Mouse (Mus musculus) erythroid progenitor cell, adult 5-6 weeks (primary cell): ENCODE measurements around the gene Krtap6-5. TPM values are rescaled to one million over a fixed set of nuclear protein-coding genes. Genes with fewer than 3 reads are reported as not detected.
"Not testable (repeated sequence)": the region's sequence is repeated elsewhere in the genome, so short reads cannot be mapped to it uniquely, and the experiment has no call there.

ENCODE experiments used
- ATAC-seq: replicated peaks from 2 replicates; pipeline ENCODE4 v1.8.0; 2016; ENCODE audit warnings: moderate number of reproducible peaks, mild to moderate bottlenecking, moderate TSS enrichment, inconsistent platforms; ENCODE audit not compliant: poor library complexity, low FRiP score, severe bottlenecking
- total RNA-seq, 2 experiments: library from RNA; stranded (forward) in 1 of 2; stranded (reverse) in 1 of 2; fragments of 150-400 nt in 1 of 2; fragments of 186-747, 209-891 nt in 1 of 2; gene quantifications; 2 replicates each; pipeline versions ENCODE4 v1.2.3 to v1.2.4; 2015 to 2017; ENCODE audit warnings: low replicate concordance in 2 of 2

The Krtap6-5 gene
- total RNA-seq (2015; ENCODE audit: low replicate concordance) (not detected in 2 replicates), total RNA-seq (2017; ENCODE audit: low replicate concordance) (not detected in 2 replicates)

DNA sequence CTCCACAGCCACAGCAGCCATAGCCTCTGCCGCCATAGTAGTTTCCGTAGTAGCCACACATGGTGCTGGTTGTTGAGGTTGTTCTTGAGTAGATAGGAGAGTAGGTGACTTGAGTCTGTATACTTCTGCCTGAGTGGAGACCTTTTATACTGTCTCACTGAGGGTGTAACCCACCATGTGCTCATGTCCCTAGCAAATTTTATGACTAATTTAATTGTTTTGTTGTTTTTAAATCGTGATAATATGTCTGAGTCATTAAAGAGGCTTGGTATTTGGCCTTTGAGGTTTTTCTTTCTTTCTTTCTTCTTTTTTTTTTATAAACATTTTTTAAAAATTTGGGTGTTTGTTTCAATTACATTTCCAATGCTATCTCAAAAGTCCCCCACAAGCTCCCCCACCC, at the start of gene Krtap6-5:
TSS of gene Krtap6-5 (minus strand) at position 101 of the 400 bp plus-strand sequence.
- no peak for ATAC-seq

DNA sequence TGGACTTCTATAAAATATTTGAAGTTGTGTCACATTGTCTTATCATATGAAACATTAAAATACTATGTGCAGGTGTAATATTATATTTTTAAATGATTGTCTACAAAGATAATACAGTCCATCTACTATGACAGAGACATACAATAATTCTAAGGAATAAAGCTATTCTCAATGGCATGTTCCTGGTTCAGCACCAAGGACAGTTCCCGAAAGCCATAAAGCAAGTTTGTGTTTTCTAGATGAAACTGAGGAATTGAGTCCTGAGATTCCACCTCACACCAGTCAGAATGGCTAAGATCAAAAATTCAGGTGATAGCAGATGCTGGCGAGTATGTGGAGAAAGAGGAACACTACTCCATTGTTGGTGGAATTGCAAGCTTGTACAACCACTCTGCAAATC, 23.4 kb upstream of the Krtap6-5 start:
- ATAC-seq = not testable (repeated sequence)

DNA sequence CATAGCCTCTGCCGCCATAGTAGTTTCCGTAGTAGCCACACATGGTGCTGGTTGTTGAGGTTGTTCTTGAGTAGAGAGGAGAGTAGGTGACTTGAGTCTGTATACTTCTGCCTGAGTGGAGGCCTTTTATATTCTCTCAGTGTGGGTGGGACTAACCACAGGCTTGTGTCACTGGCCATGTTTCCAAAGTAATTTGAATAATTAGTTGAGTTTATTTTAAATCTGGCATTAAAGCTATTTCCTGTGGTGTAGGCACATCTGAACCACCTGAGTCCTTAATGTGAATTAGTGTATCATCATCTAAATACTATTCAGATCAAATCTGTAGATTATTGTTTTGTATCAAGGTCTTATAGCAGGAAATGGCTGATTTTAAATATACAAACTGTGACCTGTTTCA, 16.2 kb upstream of the Krtap6-5 start, which contains the start of gene 1110025L11Rik:
TSS of gene 1110025L11Rik (minus strand) at position 101 of the 400 bp plus-strand sequence.
- not testable (repeated sequence) for ATAC-seq

DNA sequence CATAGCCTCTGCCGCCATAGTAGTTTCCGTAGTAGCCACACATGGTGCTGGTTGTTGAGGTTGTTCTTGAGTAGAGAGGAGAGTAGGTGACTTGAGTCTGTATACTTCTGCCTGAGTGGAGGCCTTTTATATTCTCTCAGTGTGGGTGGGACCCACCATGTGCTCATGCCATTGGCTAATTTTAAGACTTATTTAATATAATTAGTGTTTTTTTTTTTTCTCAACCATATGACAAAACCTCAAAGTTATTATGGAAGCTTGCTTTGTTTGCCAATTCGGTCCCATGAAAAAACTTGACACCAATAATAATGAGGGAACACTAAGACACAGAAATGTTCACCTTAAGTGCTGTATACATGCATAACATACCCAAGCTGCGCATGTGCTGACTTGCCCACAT, 6.3 kb downstream of the Krtap6-5 start, which contains the start of gene Gm10228:
TSS of gene Gm10228 (minus strand) at position 101 of the 400 bp plus-strand sequence.
- ATAC-seq = not testable (repeated sequence)

DNA sequence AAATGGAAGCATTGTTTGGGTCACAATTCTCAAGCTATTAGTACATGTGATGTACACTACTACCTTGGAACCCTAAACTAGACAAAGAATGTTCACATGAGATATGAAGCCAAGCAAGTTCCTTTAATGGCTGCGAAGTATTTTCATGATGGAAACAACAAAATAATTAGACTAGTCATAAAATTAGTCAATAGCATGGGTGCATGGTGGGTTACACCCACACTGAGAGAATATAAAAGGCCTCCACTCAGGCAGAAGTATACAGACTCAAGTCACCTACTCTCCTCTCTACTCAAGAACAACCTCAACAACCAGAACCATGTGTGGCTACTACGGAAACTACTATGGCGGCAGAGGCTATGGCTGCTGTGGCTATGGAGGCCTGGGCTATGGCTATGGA, 16.3 kb downstream of the Krtap6-5 start, which contains the start of gene Krtap6-1:
TSS of gene Krtap6-1 (plus strand) at position 301 of the 400 bp plus-strand sequence.
- ATAC-seq = not testable (repeated sequence)

GRCm38 (mm10) chr16:89014984-89015383, 32.7 kb downstream of the Krtap6-5 start, which contains the start of gene Gm10229:
Gm10229 (plus strand) TSS chr16:89015284.
- not testable (repeated sequence) for ATAC-seq

DNA sequence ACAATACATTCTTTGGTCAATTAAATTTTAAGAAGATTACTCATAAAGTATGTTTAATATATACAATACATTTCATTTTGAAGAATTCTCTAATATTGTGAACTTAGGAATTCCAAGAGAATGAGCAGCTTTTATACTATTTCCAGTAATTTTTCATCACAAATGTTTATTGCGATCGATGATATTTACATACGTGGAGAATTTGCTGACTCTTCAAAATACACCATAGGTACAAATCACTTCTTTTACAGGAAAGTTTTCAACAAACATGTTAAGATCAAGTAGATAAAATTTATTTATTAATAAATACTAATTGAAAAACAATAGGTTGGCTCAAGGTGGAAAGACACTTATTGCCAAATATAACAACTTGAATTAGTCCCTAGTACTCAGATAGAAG, 33.7 kb downstream of the Krtap6-5 start:
- no peak for ATAC-seq

- no peak for ATAC-seq
These were observed 37.0 kb downstream of the Krtap6-5 start, which contains the start of gene Krtap22-2 for GRCm38 (mm10) chr16:89010659-89011058. Krtap22-2 (minus strand) TSS chr16:89010759.

Other genes with a start within 250 kb of the Krtap6-5 start
- gene Gm20741, start 235.7 kb downstream of the Krtap6-5 start, total RNA-seq (2015; ENCODE audit: low replicate concordance) = not detected in 2 replicates
- not detected in 2 replicates for gene Gm20741, start 235.7 kb downstream of the Krtap6-5 start, total RNA-seq (2017; ENCODE audit: low replicate concordance)
- not detected in 2 replicates for gene Krtap15, start 227.7 kb downstream of the Krtap6-5 start, total RNA-seq (2015; ENCODE audit: low replicate concordance)
- not detected in 2 replicates for gene Krtap15, start 227.7 kb downstream of the Krtap6-5 start, total RNA-seq (2017; ENCODE audit: low replicate concordance)
- gene Krtap14, start 221.7 kb downstream of the Krtap6-5 start, total RNA-seq (2015; ENCODE audit: low replicate concordance) = not detected in 2 replicates
- gene Krtap14, start 221.7 kb downstream of the Krtap6-5 start, total RNA-seq (2017; ENCODE audit: low replicate concordance) = not detected in 2 replicates
- gene Krtap19-1, start 178.5 kb downstream of the Krtap6-5 start, total RNA-seq (2015; ENCODE audit: low replicate concordance) = not detected in 2 replicates
- not detected in 2 replicates for gene Krtap19-1, start 178.5 kb downstream of the Krtap6-5 start, total RNA-seq (2017; ENCODE audit: low replicate concordance)
- gene Krtap19-2, start 173.6 kb downstream of the Krtap6-5 start, total RNA-seq (2015; ENCODE audit: low replicate concordance) = not detected in 2 replicates
- not detected in 2 replicates for gene Krtap19-2, start 173.6 kb downstream of the Krtap6-5 start, total RNA-seq (2017; ENCODE audit: low replicate concordance)
- not detected in 2 replicates for gene Krtap19-3, start 169.8 kb downstream of the Krtap6-5 start, total RNA-seq (2015; ENCODE audit: low replicate concordance)
- gene Krtap19-3, start 169.8 kb downstream of the Krtap6-5 start, total RNA-seq (2017; ENCODE audit: low replicate concordance) = not detected in 2 replicates
- gene Krtap19-4, start 162.8 kb downstream of the Krtap6-5 start, total RNA-seq (2015; ENCODE audit: low replicate concordance) = not detected in 2 replicates
- gene Krtap19-4, start 162.8 kb downstream of the Krtap6-5 start, total RNA-seq (2017; ENCODE audit: low replicate concordance) = not detected in 2 replicates
- not detected in 2 replicates for gene Krtap19-5, start 151.4 kb downstream of the Krtap6-5 start, total RNA-seq (2015; ENCODE audit: low replicate concordance)
- not detected in 2 replicates for gene Krtap19-5, start 151.4 kb downstream of the Krtap6-5 start, total RNA-seq (2017; ENCODE audit: low replicate concordance)
- not detected in 2 replicates for gene Krtap19-9b, start 115.6 kb downstream of the Krtap6-5 start, total RNA-seq (2015; ENCODE audit: low replicate concordance)
- not detected in 2 replicates for gene Krtap19-9b, start 115.6 kb downstream of the Krtap6-5 start, total RNA-seq (2017; ENCODE audit: low replicate concordance)
- not detected in 2 replicates for gene Krtap16-3, start 85.0 kb downstream of the Krtap6-5 start, total RNA-seq (2015; ENCODE audit: low replicate concordance)
- gene Krtap16-3, start 85.0 kb downstream of the Krtap6-5 start, total RNA-seq (2017; ENCODE audit: low replicate concordance) = not detected in 2 replicates
- not detected in 2 replicates for gene Krtap22-2, start 37.1 kb downstream of the Krtap6-5 start, total RNA-seq (2015; ENCODE audit: low replicate concordance)
- gene Krtap22-2, start 37.1 kb downstream of the Krtap6-5 start, total RNA-seq (2017; ENCODE audit: low replicate concordance) = not detected in 2 replicates
- not detected in 2 replicates for gene Gm10229, start 32.6 kb downstream of the Krtap6-5 start, total RNA-seq (2015; ENCODE audit: low replicate concordance)
- gene Gm10229, start 32.6 kb downstream of the Krtap6-5 start, total RNA-seq (2017; ENCODE audit: low replicate concordance) = not detected in 2 replicates
- not detected in 2 replicates for gene Krtap6-1, start 16.2 kb downstream of the Krtap6-5 start, total RNA-seq (2015; ENCODE audit: low replicate concordance)
- gene Krtap6-1, start 16.2 kb downstream of the Krtap6-5 start, total RNA-seq (2017; ENCODE audit: low replicate concordance) = not detected in 2 replicates
- not detected in 2 replicates for gene Gm10228, start 6.4 kb downstream of the Krtap6-5 start, total RNA-seq (2015; ENCODE audit: low replicate concordance)
- not detected in 2 replicates for gene Gm10228, start 6.4 kb downstream of the Krtap6-5 start, total RNA-seq (2017; ENCODE audit: low replicate concordance)
- gene 1110025L11Rik, start 16.1 kb upstream of the Krtap6-5 start, total RNA-seq (2015; ENCODE audit: low replicate concordance) = not detected in 2 replicates
- gene 1110025L11Rik, start 16.1 kb upstream of the Krtap6-5 start, total RNA-seq (2017; ENCODE audit: low replicate concordance) = not detected in 2 replicates
- not detected in 2 replicates for gene Krtap6-3, start 36.1 kb upstream of the Krtap6-5 start, total RNA-seq (2015; ENCODE audit: low replicate concordance)
- gene Krtap6-3, start 36.1 kb upstream of the Krtap6-5 start, total RNA-seq (2017; ENCODE audit: low replicate concordance) = not detected in 2 replicates
- not detected in 2 replicates for gene Gm6358, start 93.0 kb upstream of the Krtap6-5 start, total RNA-seq (2015; ENCODE audit: low replicate concordance)
- not detected in 2 replicates for gene Gm6358, start 93.0 kb upstream of the Krtap6-5 start, total RNA-seq (2017; ENCODE audit: low replicate concordance)
- not detected in 2 replicates for gene Gm10061, start 103.2 kb upstream of the Krtap6-5 start, total RNA-seq (2015; ENCODE audit: low replicate concordance)
- not detected in 2 replicates for gene Gm10061, start 103.2 kb upstream of the Krtap6-5 start, total RNA-seq (2017; ENCODE audit: low replicate concordance)
- gene Gm9789, start 110.1 kb upstream of the Krtap6-5 start, total RNA-seq (2015; ENCODE audit: low replicate concordance) = not detected in 2 replicates
- gene Gm9789, start 110.1 kb upstream of the Krtap6-5 start, total RNA-seq (2017; ENCODE audit: low replicate concordance) = not detected in 2 replicates
- not detected in 2 replicates for gene Gm7735, start 121.6 kb upstream of the Krtap6-5 start, total RNA-seq (2015; ENCODE audit: low replicate concordance)
- not detected in 2 replicates for gene Gm7735, start 121.6 kb upstream of the Krtap6-5 start, total RNA-seq (2017; ENCODE audit: low replicate concordance)
- gene 1110057P08Rik, start 126.9 kb upstream of the Krtap6-5 start, total RNA-seq (2015; ENCODE audit: low replicate concordance) = not detected in 2 replicates
- not detected in 2 replicates for gene 1110057P08Rik, start 126.9 kb upstream of the Krtap6-5 start, total RNA-seq (2017; ENCODE audit: low replicate concordance)
- not detected in 2 replicates for gene Krtap20-2, start 158.0 kb upstream of the Krtap6-5 start, total RNA-seq (2015; ENCODE audit: low replicate concordance)
- gene Krtap20-2, start 158.0 kb upstream of the Krtap6-5 start, total RNA-seq (2017; ENCODE audit: low replicate concordance) = not detected in 2 replicates